ENCODE assay signal across 10 mouse cellular contexts in the genomic region with DNA sequence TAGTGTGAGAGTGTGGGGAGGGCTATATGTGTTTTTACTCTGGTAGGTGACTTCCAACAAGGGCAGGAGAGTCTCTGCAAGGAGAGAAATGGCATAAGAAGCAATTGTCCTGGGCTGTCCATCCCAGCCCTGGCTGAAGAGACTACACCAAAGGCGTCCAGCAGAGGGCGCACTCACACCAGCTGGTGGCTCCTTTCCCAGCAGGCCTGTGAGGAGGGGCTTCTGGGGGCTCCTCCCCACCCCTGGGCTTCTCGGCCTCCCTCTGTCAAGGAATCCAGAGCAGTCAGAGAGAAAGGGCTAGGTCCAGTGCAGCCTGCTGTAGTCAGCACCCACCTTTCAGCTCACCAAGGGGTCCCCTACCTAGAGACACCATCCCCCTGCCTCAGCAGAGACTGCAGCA.
DNase-seq lines count a peak whose midpoint lies in the region; ATAC-seq and TF ChIP-seq lines count a peak whose summit lies in the region.
"Had no signal": no experiment of that assay in that cellular context is flagged by ENCODE, and none has a peak within 500 bp of the region (broad histone marks: within the 10 kb centered on the region; RNA-seq: fewer than 3 reads in every experiment).

No protein-coding gene starts in this region.

- DNase-seq in kidney, postnatal 10 days: peak; percentile 70
- peak; percentile 46 for DNase-seq in ES-E14 (ENCODE audit: low read depth, low spot score)
- DNase-seq in c-Kit-positive CD71-negative TER-119-negative erythroid progenitor cells, embryonic 14.5 days (ENCODE audit: low read depth): peak; percentile 18
- DNase-seq in layer of hippocampus, postnatal 25 days (ENCODE audit: extremely low spot score in 1 of 2, low spot score in 1 of 2): peak; percentile 56 to 84

- WGBS in kidney, embryonic 15.5 days: 3% methylated on average over 3 of the region's 3 CpGs
- 0% methylated on average over 3 of the region's 3 CpGs for WGBS in forebrain, embryonic 12.5 days
- WGBS in neural tube, embryonic 12.5 days: 0% methylated on average over 3 of the region's 3 CpGs

- H3K4me2 ChIP-seq in kidney, embryonic 15.5 days: no peak overlapping the region
- no peak overlapping the region for H3K4me2 ChIP-seq in forebrain, embryonic 12.5 days
- no peak overlapping the region for H3K4me2 ChIP-seq in neural tube, embryonic 12.5 days (replicated peaks)
- H3K4me2 ChIP-seq: embryonic facial prominence, embryonic 15.5 days; liver, embryonic 15.5 days had no signal

- in situ Hi-C loops in ES-E14 (cut with MboI; ENCODE audit: low sequenced_read_pairs in 2 of 2, unreplicated experiment in 2 of 2): no loop called here

- no peak overlapping the region for H3K9ac ChIP-seq in kidney, embryonic 15.5 days
- no peak overlapping the region for H3K9ac ChIP-seq in ES-E14 (ENCODE audit: insufficient read depth, low read depth, low read length, poor library complexity, severe bottlenecking)
- H3K9ac ChIP-seq in forebrain, embryonic 12.5 days: no peak overlapping the region
- no peak overlapping the region for H3K9ac ChIP-seq in neural tube, embryonic 12.5 days
- H3K9ac ChIP-seq: embryonic facial prominence, embryonic 15.5 days; liver, embryonic 15.5 days had no signal

- no peaks in the 10 kb centered on the region for H3K9me3 ChIP-seq in kidney, embryonic 15.5 days (replicated peaks)
- H3K9me3 ChIP-seq in ES-E14 (ENCODE audit: control insufficient read depth, insufficient read depth, low read depth, low read length): no peaks in the 10 kb centered on the region
- H3K9me3 ChIP-seq in forebrain, embryonic 12.5 days: no peaks in the 10 kb centered on the region
- no peaks in the 10 kb centered on the region for H3K9me3 ChIP-seq in neural tube, embryonic 12.5 days
- H3K9me3 ChIP-seq: embryonic facial prominence, embryonic 15.5 days; liver, embryonic 15.5 days had no signal

- H3K27ac ChIP-seq in kidney, embryonic 15.5 days: no peak overlapping the region
- no peak overlapping the region for H3K27ac ChIP-seq in ES-E14 (ENCODE audit: insufficient read depth, low read depth, low read length, poor library complexity, severe bottlenecking)
- no peak overlapping the region for H3K27ac ChIP-seq in forebrain, embryonic 12.5 days
- no peak overlapping the region for H3K27ac ChIP-seq in neural tube, embryonic 12.5 days
- H3K27ac ChIP-seq: embryonic facial prominence, embryonic 15.5 days; liver, embryonic 15.5 days had no signal

- ATAC-seq in kidney, embryonic 15.5 days (replicated peaks; ENCODE audit: low FRiP score): no peak
- ATAC-seq in forebrain, embryonic 12.5 days (ENCODE audit: low FRiP score): peak; percentile 56; the same call in 1 of the 2 replicates
- peak; percentile 34; the same call in 1 of the 2 replicates for ATAC-seq in neural tube, embryonic 12.5 days (ENCODE audit: low FRiP score, low read depth)
- ATAC-seq in megakaryocyte-erythroid progenitor cell, adult 5-6 weeks (replicated peaks; ENCODE audit: low FRiP score, low TSS enrichment, poor library complexity, severe bottlenecking): no peak; the same call in 1 of the 2 replicates

- no peaks in the 10 kb centered on the region for H3K36me3 ChIP-seq in kidney, embryonic 15.5 days
- H3K36me3 ChIP-seq in ES-E14 (ENCODE audit: control insufficient read depth, insufficient read depth, low read length, poor library complexity, severe bottlenecking): no peaks in the 10 kb centered on the region
- H3K36me3 ChIP-seq in forebrain, embryonic 12.5 days (replicated peaks): no peaks in the 10 kb centered on the region
- H3K36me3 ChIP-seq in neural tube, embryonic 12.5 days: no peaks in the 10 kb centered on the region
- H3K36me3 ChIP-seq: embryonic facial prominence, embryonic 15.5 days; liver, embryonic 15.5 days had no signal

- peaks cover 13% of the 10 kb centered on the region; the same call in 1 of the 2 replicates for H3K4me1 ChIP-seq in kidney, embryonic 15.5 days
- peaks cover 0 to 3% of the 10 kb centered on the region in 2 experiments; a peak in 1 of 4 replicates for H3K4me1 ChIP-seq in ES-E14 (ENCODE audit: control insufficient read depth in 2 of 2, insufficient read depth in 2 of 2, low read length in 2 of 2, poor library complexity in 1 of 2)
- peaks cover 23% of the 10 kb centered on the region for H3K4me1 ChIP-seq in forebrain, embryonic 12.5 days
- peaks cover 41% of the 10 kb centered on the region for H3K4me1 ChIP-seq in neural tube, embryonic 12.5 days
- H3K4me1 ChIP-seq: liver, embryonic 15.5 days had no signal

- H3K27me3 ChIP-seq in kidney, embryonic 15.5 days: peaks cover 92% of the 10 kb centered on the region
- peaks cover 57% of the 10 kb centered on the region for H3K27me3 ChIP-seq in forebrain, embryonic 12.5 days
- peaks cover 49% of the 10 kb centered on the region for H3K27me3 ChIP-seq in neural tube, embryonic 12.5 days (replicated peaks)

- no peak overlapping the region for H3K4me3 ChIP-seq in kidney, embryonic 15.5 days (replicated peaks)
- no peak overlapping the region for H3K4me3 ChIP-seq in ES-E14 (ENCODE audit: insufficient read depth in 1 of 2, low read depth in 1 of 2, low read length in 2 of 2, poor library complexity in 1 of 2, severe bottlenecking in 1 of 2)
- H3K4me3 ChIP-seq in forebrain, embryonic 12.5 days (replicated peaks): no peak overlapping the region
- no peak overlapping the region for H3K4me3 ChIP-seq in neural tube, embryonic 12.5 days
- H3K4me3 ChIP-seq: embryonic facial prominence, embryonic 15.5 days; liver, embryonic 15.5 days had no signal

TF ChIP-seq in ES-E14, 5 proteins besides CTCF, POLR2A, EP300 and RAD21:
- no peak for TF ChIP-seq HCFC1 (IDR thresholded peaks at IDR 0.05; ENCODE audit: borderline replicate concordance, insufficient read depth, low read length)
- no peak for TF ChIP-seq ZC3H11A (IDR thresholded peaks at IDR 0.05; ENCODE audit: borderline replicate concordance, low read depth, low read length)
- TF ChIP-seq CHD2 (IDR thresholded peaks at IDR 0.05; ENCODE audit: low read depth, low read length): no peak
- no peak for TF ChIP-seq MAFK (IDR thresholded peaks at IDR 0.05; ENCODE audit: insufficient read depth, low read depth, low read length)
- no peak for TF ChIP-seq ZNF384 (IDR thresholded peaks at IDR 0.05; ENCODE audit: low read depth, low read length)
TF ChIP-seq in ES-E14: peak in this region for 0.

Comparison
In these comparisons a context has a peak if more than half of its experiments do, and no peak if none do; other contexts are left out.
1. DNase-seq: peak in every context shown above with its lines; median percentile 70 in kidney, postnatal 10 days; 70 in layer of hippocampus, postnatal 25 days; 46 in ES-E14; 18 in c-Kit-positive CD71-negative TER-119-negative erythroid progenitor cells, embryonic 14.5 days.
2. ATAC-seq: peak in forebrain, embryonic 12.5 days (single experiment) and neural tube, embryonic 12.5 days (single experiment); none in kidney, embryonic 15.5 days (single experiment) and megakaryocyte-erythroid progenitor cell, adult 5-6 weeks (single experiment).